Mouse (Mus musculus) right cerebral cortex, postnatal 4 days (tissue): ENCODE data around the gene Gdf15.
"Not testable (repeated sequence)": the region's sequence is repeated elsewhere in the genome, so short reads cannot be mapped to it uniquely, and the experiment has no call there.

Experiments used
- DNase-seq: peaks from one replicate; pipeline ENCODE4 v3.0.0-alpha.2; 2022

Gdf15 gene

DNA sequence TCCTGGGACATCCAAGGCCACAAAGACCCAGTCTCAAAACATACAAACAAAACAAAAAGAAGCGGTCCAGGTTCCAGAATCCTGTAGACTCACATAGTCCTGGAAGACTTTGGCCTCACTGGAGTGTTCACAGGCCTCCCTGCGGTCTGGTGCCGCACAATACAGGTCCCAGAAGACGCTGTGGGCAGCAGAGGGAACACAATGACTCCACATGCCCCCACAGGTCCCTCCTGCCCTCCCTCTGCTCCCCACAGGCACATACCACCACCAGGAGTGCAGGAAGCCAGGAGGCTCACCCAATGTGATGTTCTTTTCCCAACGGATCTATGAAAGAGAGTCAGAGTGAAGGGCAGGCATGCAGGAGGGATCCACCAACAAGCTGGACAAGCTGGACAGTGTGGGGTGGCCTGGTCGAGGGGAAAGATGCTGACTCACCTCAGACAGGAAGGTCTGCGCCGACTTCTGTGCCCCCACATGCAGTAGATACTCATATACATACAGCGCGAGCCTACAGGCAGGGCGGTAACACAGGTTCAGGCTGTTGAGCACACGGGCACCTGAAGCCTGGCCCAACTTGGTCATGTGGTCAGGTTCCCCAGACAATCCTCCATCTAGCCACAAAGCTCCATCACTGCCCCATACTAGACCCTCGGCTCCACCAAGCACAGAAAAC is 30.0 kb downstream of the Gdf15 start:
- no peak for DNase-seq

DNA sequence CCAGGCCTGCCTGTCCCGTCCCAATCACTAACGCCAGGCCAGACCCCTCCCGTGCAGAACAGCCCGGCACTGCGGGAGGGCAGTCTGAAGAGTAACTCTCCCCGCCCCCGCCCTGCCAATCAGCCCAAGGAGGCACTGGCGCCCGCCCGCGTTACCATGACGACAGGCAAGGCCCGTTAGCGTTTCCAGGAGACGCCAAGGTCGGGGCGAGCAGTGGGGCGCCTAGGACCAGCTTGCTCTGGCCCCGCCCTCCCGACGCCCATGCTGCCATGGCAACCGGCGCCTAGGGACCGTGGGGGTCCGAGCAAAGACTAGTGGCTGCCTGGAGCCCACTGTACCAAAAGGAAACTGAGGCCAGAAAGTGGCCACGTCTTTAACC is 31.0 kb downstream of the Gdf15 start:
- DNase-seq: peak; percentile 89

DNA sequence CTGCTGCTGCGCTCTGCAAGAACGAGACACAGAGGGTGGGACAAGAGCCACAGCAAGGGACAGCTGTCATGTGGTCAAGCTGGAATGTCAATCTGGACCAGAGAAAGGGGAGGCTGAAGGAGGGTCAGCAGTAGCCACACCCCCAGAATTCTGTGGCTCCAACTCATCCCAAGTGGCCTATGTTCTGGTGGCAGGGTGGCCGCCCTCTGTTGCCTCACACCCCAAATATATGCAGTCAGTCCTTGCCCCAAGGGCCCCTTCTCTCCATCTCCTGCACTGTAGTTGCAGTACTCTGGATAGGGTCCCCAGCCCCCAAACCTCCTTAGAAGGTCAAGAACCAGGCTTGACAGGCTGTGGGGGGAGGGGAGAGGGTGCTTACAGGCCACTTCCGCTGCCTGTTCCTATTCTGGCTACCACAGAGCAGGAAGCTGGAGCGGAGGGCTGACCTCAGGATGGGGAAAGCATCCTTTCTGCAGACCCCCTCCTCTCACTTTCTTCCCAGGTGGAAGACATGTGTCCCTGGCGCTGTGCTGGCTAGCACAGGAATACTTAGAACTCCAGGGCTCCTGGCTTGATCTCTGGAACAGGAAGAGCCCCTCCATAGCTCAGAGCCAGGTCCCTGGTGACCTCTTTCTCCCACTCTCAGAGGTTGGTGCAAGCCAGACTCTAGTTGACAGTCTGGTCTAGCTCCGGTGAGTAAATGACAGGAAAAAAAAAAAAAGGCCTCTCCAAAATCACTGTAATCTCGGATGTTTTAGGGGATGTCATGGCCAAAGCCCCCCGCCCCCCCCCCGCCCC is 31.6 kb downstream of the Gdf15 start:
- DNase-seq: no peak

DNA sequence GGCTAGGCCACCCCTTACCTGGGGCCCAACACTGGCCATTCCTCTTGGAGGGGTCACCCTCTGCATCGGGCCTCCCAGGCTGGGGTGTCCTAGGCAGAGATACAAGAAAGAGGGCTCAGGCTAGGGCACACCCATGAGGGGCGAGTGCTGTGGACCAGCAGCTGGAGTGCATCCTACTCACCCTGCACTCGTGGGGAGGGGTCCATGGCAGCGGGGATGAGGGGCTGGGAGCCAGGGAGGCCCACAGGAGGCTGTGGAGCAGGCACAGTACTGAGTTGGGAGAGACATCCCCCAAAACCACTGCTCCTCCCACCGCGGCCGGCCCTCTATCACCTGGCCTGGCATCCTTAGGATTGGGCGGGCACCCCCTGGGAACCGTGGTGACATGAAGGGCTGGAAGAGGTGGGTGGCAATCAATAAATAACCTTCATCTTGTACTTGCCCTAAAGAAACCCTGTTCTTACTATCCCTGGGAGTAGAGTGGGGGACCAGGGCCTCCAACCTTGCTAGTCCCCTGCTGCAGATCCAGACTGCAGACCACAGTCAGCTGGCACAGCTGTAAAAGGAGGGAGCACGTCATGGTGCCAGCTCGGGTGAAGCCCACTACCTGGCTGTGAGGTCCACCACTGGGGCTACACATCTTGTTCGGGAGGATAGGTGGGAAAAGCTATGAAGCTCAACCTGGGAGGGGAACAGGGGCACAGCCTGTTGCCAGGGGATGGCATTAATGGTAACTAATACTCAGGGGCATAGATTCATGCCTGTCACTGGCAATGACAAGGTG is 32.6 kb downstream of the Gdf15 start:
- no peak for DNase-seq

DNA sequence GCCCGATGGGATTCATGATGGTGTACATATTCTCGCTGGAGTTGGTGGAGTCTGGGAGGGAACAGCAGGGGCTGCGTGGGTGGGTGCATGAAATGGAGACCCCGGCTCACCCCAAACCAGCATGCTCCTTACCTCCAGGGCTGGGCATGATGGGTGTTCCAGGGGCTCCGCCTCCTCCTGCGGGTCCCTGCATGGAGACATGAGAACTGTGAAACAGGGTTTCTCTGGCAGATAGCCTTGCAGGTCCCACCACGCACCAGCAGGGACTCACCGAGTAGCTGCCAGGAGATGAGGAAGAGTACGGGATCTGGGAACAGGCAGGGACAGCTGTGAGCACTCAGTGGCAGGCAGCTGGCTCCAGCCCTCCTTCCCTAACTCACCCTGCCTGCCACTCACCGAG is 33.5 kb downstream of the Gdf15 start:
- DNase-seq: peak; percentile 49

DNA sequence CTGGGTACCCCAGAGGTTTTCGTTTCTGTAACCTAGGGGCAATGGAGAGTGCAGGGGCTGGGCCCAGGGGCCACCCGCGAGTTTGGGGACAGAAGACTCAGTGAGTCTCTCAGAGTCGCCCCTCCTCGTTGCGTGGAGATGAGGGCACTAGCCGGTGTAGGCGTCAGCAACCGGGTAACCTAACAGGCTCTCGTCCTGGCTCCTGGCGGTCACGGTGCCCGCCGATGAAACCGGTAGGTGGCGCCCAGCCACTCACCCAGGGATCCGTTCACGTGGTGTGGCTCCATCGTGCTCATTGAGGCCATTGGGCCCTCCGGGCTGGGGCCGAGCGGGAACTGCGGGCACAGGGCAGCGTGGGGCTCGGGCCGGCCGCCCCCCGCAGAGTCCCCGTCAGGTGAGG is 34.0 kb downstream of the Gdf15 start:
- peak; percentile 82 for DNase-seq

DNA sequence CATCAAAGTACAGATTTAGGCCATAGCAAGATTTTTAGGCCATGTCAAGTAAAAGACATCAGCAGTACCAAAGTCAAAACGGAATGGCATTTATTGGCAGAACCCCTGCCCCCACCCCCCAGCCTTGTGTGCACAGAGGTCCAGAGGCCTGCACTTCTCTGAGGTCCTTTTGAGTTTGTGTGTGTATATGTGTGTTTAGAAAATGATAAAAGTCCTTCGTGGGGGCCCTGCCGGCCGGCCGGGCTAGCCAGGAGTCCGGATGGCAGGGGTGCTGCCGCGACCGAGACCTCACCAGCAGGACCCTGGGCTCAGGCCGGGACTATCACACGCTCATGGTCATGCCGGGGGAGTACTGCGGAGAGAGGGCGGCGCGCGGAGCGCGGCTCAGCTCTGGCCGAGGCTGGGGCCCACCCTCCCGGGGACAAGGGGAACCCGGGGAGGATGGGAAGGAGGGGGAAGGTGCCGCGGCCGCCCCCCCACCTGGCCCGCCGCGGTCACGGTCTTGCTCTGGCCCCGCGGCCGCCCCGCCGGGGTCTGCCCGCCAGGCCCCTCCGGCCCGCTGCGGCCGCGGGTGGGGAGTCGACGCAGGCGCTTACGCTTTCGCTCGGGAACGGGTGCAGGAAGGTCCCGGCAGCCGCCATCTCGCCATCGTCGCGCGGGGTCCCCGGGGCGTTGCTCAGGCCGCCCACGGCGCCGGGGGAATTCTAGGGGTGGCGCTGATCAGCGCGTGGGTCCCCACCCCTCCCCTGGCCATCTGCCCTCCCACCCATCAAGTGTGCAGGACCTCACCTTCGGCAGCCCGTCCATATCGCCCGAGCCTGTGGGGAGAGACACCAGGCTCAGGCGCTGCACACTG is 34.6 kb downstream of the Gdf15 start:
- DNase-seq: no peak

DNA sequence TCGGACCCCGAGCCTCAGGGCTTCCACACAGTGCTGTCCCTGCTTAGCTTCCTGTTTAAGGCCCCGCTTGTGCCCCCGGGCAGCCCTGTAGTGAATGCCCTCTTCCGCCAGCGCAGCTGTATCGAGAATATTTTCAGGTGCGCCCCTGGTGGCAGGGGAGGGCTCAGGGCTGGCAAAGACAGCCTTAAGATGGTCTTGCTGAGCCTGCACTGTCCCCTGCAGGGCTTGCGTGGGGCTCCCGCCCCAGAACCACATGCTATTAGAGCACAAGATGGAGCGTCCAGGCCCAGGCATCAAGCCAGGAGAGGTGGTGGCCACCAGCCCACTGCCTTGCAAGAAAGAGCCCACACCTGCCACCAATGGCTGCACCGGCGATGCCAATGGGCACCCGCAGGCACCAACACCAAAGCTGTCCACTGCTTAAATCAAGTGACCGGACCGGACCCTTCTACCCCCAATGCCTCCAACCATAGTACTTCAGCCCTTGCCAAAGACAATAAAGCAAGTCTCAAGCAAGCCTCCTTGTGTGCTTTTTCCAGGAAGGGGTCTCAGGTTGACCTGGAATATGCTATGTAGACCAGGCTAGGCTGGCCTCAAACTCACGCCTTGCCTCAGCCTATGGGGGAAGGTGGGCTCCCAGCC is 35.4 kb downstream of the Gdf15 start:
- no peak for DNase-seq

DNA sequence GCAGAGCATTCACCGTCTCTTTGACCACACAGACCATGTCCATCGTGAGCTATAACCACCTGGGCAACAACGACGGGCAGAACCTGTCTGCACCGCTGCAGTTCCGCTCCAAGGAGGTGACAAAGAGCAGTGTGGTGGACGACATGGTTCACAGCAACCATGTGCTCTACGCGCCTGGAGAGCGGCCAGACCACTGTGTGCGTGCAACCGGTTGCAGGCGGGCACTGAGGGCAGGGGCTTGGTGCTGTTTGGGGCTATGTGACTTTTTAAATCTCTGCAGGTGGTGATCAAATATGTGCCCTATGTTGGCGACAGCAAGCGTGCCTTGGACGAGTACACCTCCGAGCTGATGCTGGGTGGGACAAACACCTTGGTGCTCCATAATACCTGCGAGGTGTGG is 36.0 kb downstream of the Gdf15 start:
- DNase-seq: no peak

DNA sequence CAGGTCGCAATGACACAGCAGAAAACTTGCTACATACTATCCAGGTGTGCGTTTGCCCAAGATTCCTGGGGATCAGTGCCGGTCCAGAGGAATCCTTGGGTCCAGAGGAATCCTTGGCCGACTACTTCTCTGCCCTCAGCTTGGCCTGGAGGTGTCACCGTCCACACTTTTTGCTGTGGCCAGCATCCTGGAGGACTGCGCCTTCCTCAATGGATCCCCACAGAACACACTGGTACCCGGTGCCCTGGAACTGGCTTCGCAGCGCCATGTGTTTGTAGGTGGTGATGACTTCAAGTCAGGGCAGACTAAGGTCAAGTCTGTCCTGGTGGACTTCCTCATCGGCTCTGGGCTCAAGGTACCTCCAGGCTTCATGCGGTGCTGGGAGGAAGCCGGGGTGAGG is 36.4 kb downstream of the Gdf15 start:
- DNase-seq: no peak

DNA sequence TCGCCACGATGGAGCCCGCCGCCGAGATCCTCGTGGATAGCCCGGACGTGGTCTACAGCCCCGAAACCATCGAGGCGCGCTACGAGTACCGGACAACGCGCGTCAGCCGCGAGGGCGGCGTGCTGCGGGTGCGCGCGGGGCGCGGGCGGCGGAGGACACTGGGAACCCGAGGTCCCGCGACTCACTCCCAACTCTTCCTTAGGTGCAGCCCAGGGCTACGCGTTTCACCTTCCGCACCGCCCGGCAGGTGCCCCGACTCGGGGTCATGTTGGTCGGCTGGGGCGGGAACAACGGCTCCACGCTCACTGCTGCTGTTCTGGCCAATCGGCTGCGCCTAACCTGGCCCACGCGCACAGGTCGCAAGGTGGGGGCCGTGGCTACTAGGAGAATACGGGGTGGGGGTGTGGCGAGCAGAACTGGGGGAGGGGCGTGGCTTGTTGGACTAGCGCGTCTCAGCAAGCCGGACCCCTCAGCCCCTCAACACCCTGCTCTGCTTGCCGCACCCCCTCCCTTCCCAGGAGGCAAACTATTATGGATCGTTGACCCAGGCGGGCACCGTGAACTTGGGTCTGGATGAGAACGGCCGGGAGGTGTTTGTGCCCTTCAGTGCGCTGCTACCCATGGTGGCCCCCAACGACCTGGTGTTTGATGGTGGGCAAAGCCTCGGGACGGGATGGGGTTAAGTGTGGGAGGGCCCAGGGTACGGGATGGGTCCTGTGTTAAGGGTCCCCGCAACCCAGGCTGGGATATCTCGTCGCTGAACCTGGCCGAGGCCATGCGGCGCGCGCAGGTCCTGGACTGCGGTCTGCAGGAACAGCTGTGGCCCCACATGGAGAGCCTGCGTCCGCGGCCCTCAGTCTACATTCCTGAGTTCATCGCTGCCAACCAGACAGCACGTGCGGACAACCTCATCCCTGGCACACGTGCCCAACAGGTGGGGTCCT is 37.4 kb downstream of the Gdf15 start:
- peak; percentile 46 for DNase-seq

DNA sequence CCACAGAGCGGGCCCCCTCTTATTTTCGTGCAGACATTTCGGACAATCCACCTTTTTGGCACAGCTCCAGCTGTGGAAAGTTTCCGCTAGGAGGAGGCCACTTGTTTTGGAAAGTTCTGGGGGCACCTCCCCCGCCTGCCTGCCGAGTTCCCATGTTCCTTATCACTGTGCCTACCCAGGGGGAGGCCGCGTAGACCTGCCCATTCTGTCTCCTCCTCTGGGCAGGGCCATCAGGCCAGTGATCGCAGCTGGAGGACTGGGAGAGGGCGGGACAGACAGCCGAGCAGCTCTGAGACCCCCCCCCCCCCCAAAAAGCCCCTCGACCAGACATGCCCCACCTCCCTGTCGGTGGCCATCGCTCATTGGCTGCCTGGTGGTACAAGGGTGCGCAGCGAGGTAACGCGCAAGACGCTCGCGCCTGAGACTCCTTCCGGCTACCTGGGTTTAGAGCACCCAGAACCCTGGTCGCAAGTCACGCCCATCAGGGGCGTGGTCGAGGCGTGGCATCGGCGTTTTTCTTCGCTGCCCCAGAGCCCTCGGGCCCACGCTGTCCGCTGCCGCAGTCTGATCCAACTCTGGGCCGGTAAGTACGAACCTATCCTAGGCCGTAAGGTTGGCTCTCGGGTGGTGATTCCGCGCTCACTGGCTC is 38.2 kb downstream of the Gdf15 start, which contains the start of gene Isyna1:
TSS of gene Isyna1 (plus strand) at position 413 of the 649 bp plus-strand sequence.
- peak; percentile 72 for DNase-seq

DNA sequence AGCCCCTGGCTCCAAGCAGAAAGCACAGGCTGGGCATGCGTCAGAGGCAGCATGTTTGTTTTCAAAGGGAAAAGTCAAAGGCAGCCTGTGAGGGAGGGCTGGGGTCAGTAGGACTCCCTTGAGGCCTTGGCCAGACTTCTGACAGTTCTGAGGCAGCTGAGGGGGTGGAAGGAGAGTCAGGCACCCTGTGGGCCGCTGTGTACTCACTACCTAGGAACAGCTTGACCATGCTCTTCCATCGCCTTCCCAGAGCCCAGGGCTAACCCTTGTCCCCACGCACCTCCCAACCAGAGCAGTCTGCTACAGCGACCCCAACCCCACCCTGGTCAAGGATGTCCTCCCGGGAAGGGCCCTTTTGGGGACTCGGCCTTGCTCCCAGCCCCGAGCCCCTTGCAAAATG is 39.1 kb downstream of the Gdf15 start:
- DNase-seq: no peak

DNA sequence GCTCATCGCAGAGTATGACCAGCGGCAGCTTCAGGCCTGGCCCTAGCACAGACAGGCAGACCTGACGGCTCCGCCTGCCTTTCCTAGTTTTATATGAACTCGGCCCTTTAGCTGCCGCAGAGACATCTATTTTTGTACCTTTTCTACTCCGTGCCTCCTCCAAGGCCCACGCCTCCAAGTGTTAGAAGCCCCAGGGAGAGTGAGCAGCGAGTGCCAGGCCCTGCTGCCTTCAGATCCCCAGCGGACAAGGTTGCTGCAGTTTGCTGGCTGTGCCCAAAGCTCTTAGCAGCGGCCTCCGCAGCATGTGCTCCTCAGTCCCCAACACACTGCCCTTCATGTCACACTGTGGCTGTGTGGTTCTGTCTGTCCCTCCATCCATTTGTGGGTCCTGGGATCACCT is 40.7 kb downstream of the Gdf15 start:
- DNase-seq: no peak

DNA sequence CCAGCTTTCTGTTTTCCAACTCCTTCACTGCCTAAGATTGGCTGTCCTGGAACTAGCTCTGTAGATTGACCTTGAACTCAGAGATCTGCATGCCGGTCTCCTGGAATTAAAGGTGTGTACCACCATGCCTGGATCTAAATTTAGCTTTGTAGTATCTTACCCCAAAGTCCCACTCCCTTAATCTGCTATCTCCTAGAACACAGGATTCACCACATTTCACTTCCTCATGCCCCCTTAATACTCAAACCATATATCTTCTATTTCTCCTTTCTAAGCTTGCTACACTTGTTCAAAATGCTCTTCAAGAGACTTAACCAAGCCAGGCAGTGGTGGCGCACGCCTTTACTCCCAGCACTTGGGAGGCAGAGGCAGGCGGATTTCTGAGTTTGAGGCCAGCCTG is 44.3 kb downstream of the Gdf15 start:
- not testable (repeated sequence) for DNase-seq

DNA sequence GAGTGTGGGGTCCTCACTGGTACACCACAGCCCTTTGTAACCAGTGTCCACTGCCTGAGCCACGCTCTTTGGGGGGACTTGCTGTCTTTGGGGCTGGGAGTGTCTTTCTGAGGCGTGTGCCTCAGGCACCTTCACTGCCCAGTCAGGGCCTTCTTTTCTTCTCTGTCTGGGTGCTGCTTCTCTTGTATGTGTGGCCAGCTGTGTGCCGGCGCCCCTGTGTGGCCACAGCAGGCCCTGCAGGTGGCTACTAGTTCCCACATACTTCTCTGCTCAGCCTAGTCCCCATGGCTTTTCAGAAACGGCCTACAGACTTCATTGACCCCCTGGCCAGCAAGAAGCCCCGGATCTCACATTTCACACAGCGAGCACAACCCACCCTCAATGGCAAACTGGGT is 47.0 kb downstream of the Gdf15 start:
- DNase-seq: no peak

DNA sequence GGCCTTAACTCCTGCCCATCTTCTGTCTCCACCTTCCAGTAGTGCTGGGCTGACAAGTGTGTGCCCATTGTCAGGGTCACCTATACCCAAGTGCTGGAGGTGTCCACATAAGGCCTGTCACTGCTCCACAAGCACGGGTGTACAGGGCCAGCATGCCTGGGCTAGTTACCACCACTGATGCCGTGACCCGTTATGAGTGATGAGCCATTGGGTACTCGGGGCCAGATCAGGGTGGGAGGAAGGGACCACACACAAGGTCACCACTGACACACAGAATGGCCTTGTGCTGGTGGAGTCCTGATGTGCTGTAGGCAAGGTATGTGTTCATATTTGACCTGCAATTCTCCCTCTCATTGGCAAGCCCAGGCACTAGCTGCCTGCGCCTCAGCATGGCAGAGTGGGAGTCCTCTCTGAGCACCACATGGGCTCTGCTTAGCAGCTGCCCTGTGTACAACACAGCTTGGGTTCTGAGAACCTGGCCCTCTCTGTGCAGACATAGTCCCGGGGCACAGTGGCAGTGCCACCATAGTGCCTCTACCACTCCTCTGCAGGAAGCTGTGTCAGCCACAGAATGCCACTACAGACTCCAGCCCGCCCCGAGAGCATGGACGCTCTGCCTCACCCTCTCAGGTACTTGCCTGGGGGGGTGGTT is 47.5 kb downstream of the Gdf15 start:
- DNase-seq: no peak

DNA sequence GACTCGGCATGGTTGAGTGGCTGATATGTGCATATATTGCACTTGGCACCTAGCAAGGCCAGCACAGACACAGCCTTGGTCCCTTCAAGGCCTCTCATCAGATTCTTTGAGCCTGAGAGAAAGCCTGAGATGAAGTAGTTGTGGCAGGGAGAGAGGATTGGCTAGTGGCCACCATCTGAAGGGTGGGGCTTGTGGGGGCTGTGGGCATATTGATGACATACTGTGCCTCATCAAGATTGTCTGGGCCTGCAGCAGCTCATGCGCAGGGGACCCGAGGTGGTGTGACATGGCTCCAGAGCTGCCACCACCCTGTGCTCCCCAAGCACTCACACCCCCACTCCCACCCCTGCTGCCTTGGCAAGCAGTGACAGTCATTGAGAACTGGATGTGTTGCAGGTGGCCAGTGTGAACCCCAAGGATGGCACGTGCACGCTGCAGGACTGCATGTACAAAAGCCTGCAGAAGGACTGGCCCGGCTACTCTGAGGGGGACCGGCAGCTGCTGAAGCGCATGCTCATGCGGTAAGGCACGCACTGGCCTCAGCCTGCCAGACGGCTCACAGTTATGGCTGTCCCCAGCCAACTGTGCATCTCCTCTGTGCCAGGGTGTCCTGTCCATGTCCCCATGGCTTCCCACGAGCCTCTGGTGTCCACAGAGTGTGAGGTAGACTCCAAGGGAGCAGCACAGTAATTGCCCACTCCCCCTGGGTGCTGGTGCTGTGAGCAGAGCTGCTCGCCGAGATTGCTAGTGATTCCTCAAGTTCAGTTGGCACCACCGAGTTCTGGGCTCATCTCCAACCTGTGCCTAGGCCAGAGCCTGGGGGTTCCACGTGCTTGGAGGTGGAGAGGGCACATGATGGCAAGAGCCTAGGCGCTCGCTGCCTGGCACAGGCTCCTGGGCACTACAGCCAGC is 48.5 kb downstream of the Gdf15 start:
- no peak for DNase-seq
